Mouse (Mus musculus) CH12.LX (cell line): ENCODE measurements around the gene Srcin1. TPM values are rescaled to one million over a fixed set of nuclear protein-coding genes. Genes with fewer than 3 reads are reported as not detected.

Experiments
- DNase-seq: peaks from one replicate; pipeline ENCODE4 v3.0.0-alpha.2; 2013; ENCODE audit errors: extremely low read depth
- H3K27ac ChIP-seq: 2 replicates; pipeline ENCODE4 v1.5.1; 2012; ENCODE audit warnings: low read depth, mild to moderate bottlenecking, control low read depth, moderate library complexity; ENCODE audit not compliant: insufficient read depth
- H3K27me3 ChIP-seq: replicated peaks from 2 replicates; pipeline ENCODE3; 2012; ENCODE audit warnings: inconsistent platforms
- H3K36me3 ChIP-seq, 2 experiments: replicated peaks in 1 of 2; 2 replicates each; pipeline versions ENCODE3 to v1.6.1; 2012; ENCODE audit warnings: inconsistent platforms in 1 of 2, low read length in 1 of 2, mild to moderate bottlenecking in 1 of 2, mixed read lengths in 1 of 2, moderate library complexity in 1 of 2; ENCODE audit not compliant: control insufficient read depth in 1 of 2, insufficient read depth in 1 of 2
- H3K4me1 ChIP-seq, 2 experiments: 2 replicates each; pipeline ENCODE4 v1.6.1; 2012; ENCODE audit warnings: inconsistent platforms in 1 of 2, moderate library complexity in 1 of 2; ENCODE audit not compliant: insufficient read depth in 2 of 2, control insufficient read depth in 1 of 2
- H3K4me2 ChIP-seq: 2 replicates; pipeline ENCODE4 v1.6.1; 2012; ENCODE audit warnings: low read depth, mild to moderate bottlenecking, control low read depth; ENCODE audit not compliant: poor library complexity, insufficient read depth, severe bottlenecking
- H3K4me3 ChIP-seq, 3 experiments: fragments of 150-350 bp in 1 of 3; sonication (generic) in 1 of 3; replicated peaks in 1 of 3; 2 replicates each; pipeline versions ENCODE3 to v1.5.1; 2011 to 2012; ENCODE audit warnings: low read depth in 2 of 3, low read length in 2 of 3, mild to moderate bottlenecking in 2 of 3, moderate library complexity in 2 of 3, control low read depth in 1 of 3, improper control_type of control experiment in 1 of 3, inconsistent platforms in 1 of 3, mixed read lengths in 1 of 3; ENCODE audit not compliant: poor library complexity in 1 of 3
- H3K79me2 ChIP-seq: replicated peaks from 2 replicates; pipeline ENCODE4 v1.6.1; 2012; ENCODE audit warnings: mild to moderate bottlenecking, moderate library complexity; ENCODE audit not compliant: control insufficient read depth, poor library complexity, insufficient read depth, severe bottlenecking; ENCODE audit errors: extremely low read depth
- H3K9ac ChIP-seq: 2 replicates; pipeline ENCODE4 v1.6.1; 2012; ENCODE audit warnings: low read depth, mild to moderate bottlenecking, control low read depth, moderate library complexity; ENCODE audit not compliant: insufficient read depth
- H3K9me3 ChIP-seq: replicated peaks from 2 replicates; pipeline ENCODE3; 2012; ENCODE audit warnings: low read length, inconsistent platforms, mixed read lengths
- BHLHE40 ChIP-seq: IDR thresholded peaks from 2 replicates; pipeline ENCODE4 v1.6.1; 2011; ENCODE audit warnings: mild to moderate bottlenecking, low read depth, low read length, improper control_type of control experiment
- CHD1 ChIP-seq: IDR thresholded peaks from 2 replicates; pipeline ENCODE4 v1.6.1; 2012; ENCODE audit warnings: low read depth, low read length, improper control_type of control experiment, inconsistent platforms
- CHD2 ChIP-seq: IDR thresholded peaks from 2 replicates; pipeline ENCODE4 v1.6.1; 2011; ENCODE audit warnings: low read length, improper control_type of control experiment
- CTCF ChIP-seq, 2 experiments: IDR thresholded peaks in 1 of 2; conservative IDR thresholded peaks in 1 of 2; 2 replicates each; pipeline ENCODE4 v1.5.1; 2011 to 2012; ENCODE audit warnings: low read depth in 2 of 2, low read length in 2 of 2, improper control_type of control experiment in 1 of 2, inconsistent platforms in 1 of 2, mild to moderate bottlenecking in 1 of 2, moderate library complexity in 1 of 2
- ELF1 ChIP-seq: IDR thresholded peaks from 2 replicates; pipeline ENCODE4 v1.6.1; 2014; ENCODE audit warnings: low read depth, mild to moderate bottlenecking, inconsistent platforms, low read length, improper control_type of control experiment
- ETS1 ChIP-seq: conservative IDR thresholded peaks from 2 replicates; pipeline ENCODE4 v1.6.1; 2012; ENCODE audit warnings: low read depth, mild to moderate bottlenecking, inconsistent platforms, low read length, improper control_type of control experiment, moderate library complexity
- JUN ChIP-seq: IDR thresholded peaks from 2 replicates; pipeline ENCODE4 v1.6.1; 2011; ENCODE audit warnings: low read depth, mild to moderate bottlenecking, low read length, improper control_type of control experiment, moderate library complexity; ENCODE audit not compliant: insufficient read depth
- JUND ChIP-seq: conservative IDR thresholded peaks from 2 replicates; pipeline ENCODE4 v1.6.1; 2011; ENCODE audit warnings: low read depth, low read length, improper control_type of control experiment
- KAT2A ChIP-seq: IDR thresholded peaks from 2 replicates; pipeline ENCODE4 v1.6.1; 2012; ENCODE audit warnings: low read length, improper control_type of control experiment, inconsistent platforms; ENCODE audit not compliant: insufficient replicate concordance
- MAFK ChIP-seq: IDR thresholded peaks from 2 replicates; pipeline ENCODE4 v1.6.1; 2011; ENCODE audit warnings: low read length, improper control_type of control experiment; ENCODE audit not compliant: insufficient replicate concordance
- MEF2A ChIP-seq: IDR thresholded peaks from 2 replicates; pipeline ENCODE4 v1.6.1; 2014; ENCODE audit warnings: low read depth, mild to moderate bottlenecking, inconsistent platforms, low read length, improper control_type of control experiment, borderline replicate concordance
- MXI1 ChIP-seq: IDR thresholded peaks from 2 replicates; pipeline ENCODE4 v1.6.1; 2011; ENCODE audit warnings: mild to moderate bottlenecking, low read depth, low read length, improper control_type of control experiment
- NRF1 ChIP-seq: IDR thresholded peaks from 2 replicates; pipeline ENCODE4 v1.6.1; 2014; ENCODE audit warnings: low read depth, mild to moderate bottlenecking, inconsistent platforms, low read length, improper control_type of control experiment, moderate library complexity
- PAX5 ChIP-seq: IDR thresholded peaks from 2 replicates; pipeline ENCODE4 v1.6.1; 2012; ENCODE audit warnings: low read length, inconsistent platforms, mixed read lengths
- POLR2A ChIP-seq: IDR thresholded peaks from 2 replicates; pipeline ENCODE4 v1.6.1; 2011; ENCODE audit warnings: low read depth, mild to moderate bottlenecking, improper control_type of control experiment, low read length
- RAD21 ChIP-seq: IDR thresholded peaks from 2 replicates; pipeline ENCODE4 v1.6.1; 2011; ENCODE audit warnings: low read depth, mild to moderate bottlenecking, low read length, improper control_type of control experiment, moderate library complexity
- RCOR1 ChIP-seq: conservative IDR thresholded peaks from 2 replicates; pipeline ENCODE4 v1.6.1; 2012; ENCODE audit warnings: low read depth, mild to moderate bottlenecking, inconsistent platforms, low read length, improper control_type of control experiment
- SMC3 ChIP-seq: IDR thresholded peaks from 2 replicates; pipeline ENCODE4 v1.6.1; 2011; ENCODE audit warnings: low read depth, low read length, improper control_type of control experiment
- TBP ChIP-seq: conservative IDR thresholded peaks from 2 replicates; pipeline ENCODE4 v1.6.1; 2011; ENCODE audit warnings: low read depth, low read length, improper control_type of control experiment
- TCF12 ChIP-seq: IDR thresholded peaks from 2 replicates; pipeline ENCODE4 v1.6.1; 2014; ENCODE audit warnings: low read depth, mild to moderate bottlenecking, inconsistent platforms, low read length, improper control_type of control experiment
- UBTF ChIP-seq: IDR thresholded peaks from 2 replicates; pipeline ENCODE4 v1.6.1; 2012; ENCODE audit warnings: low read depth, mild to moderate bottlenecking, inconsistent platforms, low read length, improper control_type of control experiment, moderate library complexity
- USF2 ChIP-seq: conservative IDR thresholded peaks from 2 replicates; pipeline ENCODE4 v1.6.1; 2011; ENCODE audit warnings: low read depth, low read length, improper control_type of control experiment
- ZC3H11A ChIP-seq: IDR thresholded peaks from 2 replicates; pipeline ENCODE4 v1.6.1; 2012; ENCODE audit warnings: low read depth, mild to moderate bottlenecking, inconsistent platforms, low read length, improper control_type of control experiment
- ZMIZ1 ChIP-seq: IDR thresholded peaks from 2 replicates; pipeline ENCODE4 v1.6.1; 2012; ENCODE audit warnings: low read depth, mild to moderate bottlenecking, inconsistent platforms, low read length, improper control_type of control experiment
- ZNF384 ChIP-seq: IDR thresholded peaks from 2 replicates; pipeline ENCODE4 v1.6.1; 2012; ENCODE audit warnings: low read depth, low read length, improper control_type of control experiment, inconsistent platforms
- dilution Hi-C: fragments of 300-500 bp; cut with MboI; formaldehyde crosslinking; loops from 2 replicates; pipeline ENCODE4 v1.14.3; 2020; ENCODE audit warnings: low sequenced_read_pairs; ENCODE audit not compliant: extremely low pct_unique_long_range_greater_than_20kb, extremely low pct_ligation_motif_present
- in situ Hi-C: fragments of 300-500 bp; cut with MboI; formaldehyde crosslinking; loops from 3 replicates; pipeline ENCODE4 v1.14.3; 2019; ENCODE audit warnings: low sequenced_read_pairs, low pct_ligation_motif_present, low pct_unique_long_range_greater_than_20kb, mixed read lengths
- polyA plus RNA-seq: library from polyadenylated mRNA; unstranded; fragments of >175 nt; gene quantifications from 2 replicates; pipeline ENCODE4 v1.2.1, GENCODE M21; 2012; ENCODE audit warnings: low read depth; ENCODE audit not compliant: insufficient read length
- total RNA-seq, 2 experiments: library from RNA; depleted of rRNA; stranded (reverse); fragments of 300-350 nt in 1 of 2; fragments of >200 nt in 1 of 2; gene quantifications; 2 replicates each; pipeline ENCODE4 v1.2.3; 2012 to 2014

Gene Srcin1
- total and polyA plus RNA-seq, 3 experiments = 0.08 to 0.09 TPM; not detected in 1

DNA sequence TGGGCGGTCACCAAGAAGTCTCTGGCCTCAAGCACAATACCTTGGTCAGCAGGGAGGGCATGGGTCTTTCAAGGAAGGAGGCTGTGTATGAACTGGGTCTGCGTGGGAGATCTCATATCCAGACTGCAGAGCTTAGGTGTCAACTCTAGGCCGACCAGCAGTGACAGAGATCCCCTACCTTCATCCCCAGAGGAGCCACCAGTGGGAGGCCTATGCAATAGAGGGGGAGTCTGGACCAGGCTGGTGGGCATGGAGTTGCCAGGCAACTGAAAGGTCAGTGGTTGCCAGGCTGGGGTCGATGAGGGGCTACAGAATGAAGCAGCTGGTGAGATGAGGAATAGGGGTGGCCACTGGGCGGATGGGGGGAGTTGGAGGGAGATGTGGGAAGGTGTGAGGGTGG is 36.4 kb downstream of the Srcin1 start:
- Histone ChIP-seq H3K4me2 (no peak overlapping the region), H3K9me3 (peaks cover 12% of the 10 kb centered on the region), H3K9ac (no peak overlapping the region), H3K27ac (no peak overlapping the region), H3K4me1 (peaks cover 5 to 9% of the 10 kb centered on the region in 2 experiments), H3K4me3 (no peak overlapping the region), H3K27me3 (peaks cover 90% of the 10 kb centered on the region), H3K79me2 (no peaks in the 10 kb centered on the region), H3K36me3 (no peaks in the 10 kb centered on the region)
- dilution Hi-C loops = no loop called here
- TF ChIP-seq CTCF (conservative IDR thresholded peaks at IDR 0.05 in 1 of 2, IDR thresholded peaks at IDR 0.05 in 1 of 2; ENCODE audit: low read depth in 2 of 2, low read length in 2 of 2) = no peak
- no peak for TF ChIP-seq CHD2
- no peak for TF ChIP-seq JUN
- TF ChIP-seq CHD1 = no peak
- no peak for TF ChIP-seq MAFK
- no peak for TF ChIP-seq RAD21
- no peak for TF ChIP-seq JUND
- no peak for TF ChIP-seq BHLHE40
- TF ChIP-seq KAT2A = no peak
- TF ChIP-seq ETS1 = no peak
- TF ChIP-seq POLR2A = no peak
- TF ChIP-seq TCF12 = no peak
- TF ChIP-seq SMC3 = no peak
- TF ChIP-seq ZNF384 = no peak
- in situ Hi-C loops = no loop called here
- no peak for DNase-seq

DNA sequence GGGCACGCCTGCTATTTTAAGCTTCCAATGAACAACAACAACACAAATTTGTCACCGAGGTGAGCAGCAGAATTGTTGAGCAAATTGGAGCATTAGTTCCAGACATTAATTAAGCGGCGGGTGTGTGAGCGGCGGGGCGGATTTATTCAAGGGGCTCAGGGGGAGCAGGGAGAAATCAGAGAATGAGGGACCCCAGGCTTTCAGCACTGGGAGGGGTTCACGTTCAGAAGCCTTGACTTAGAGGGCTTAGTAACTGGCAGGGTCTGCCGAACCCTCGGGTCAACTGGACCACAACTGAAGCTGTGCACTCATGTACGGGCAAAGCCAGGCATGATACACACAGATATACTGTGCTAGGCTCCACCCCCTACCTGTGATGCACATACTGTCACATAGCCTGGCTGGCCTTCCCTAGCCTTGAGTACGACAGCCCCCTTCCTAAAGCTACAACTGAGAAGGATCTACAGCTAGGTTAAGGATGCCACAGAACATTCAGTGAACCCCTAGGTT is 38.4 kb downstream of the Srcin1 start:
- Histone ChIP-seq H3K9me3 (peaks cover 18% of the 10 kb centered on the region), H3K4me3 (no peak overlapping the region), H3K9ac (no peak overlapping the region), H3K27me3 (peaks cover 79% of the 10 kb centered on the region), H3K36me3 (no peaks in the 10 kb centered on the region), H3K4me2 (no peak overlapping the region), H3K4me1 (peaks cover 11 to 21% of the 10 kb centered on the region in 2 experiments), H3K27ac (no peak overlapping the region), H3K79me2 (no peaks in the 10 kb centered on the region)
- no peak for DNase-seq
- dilution Hi-C loops = no loop called here
- in situ Hi-C loops = no loop called here
- TF ChIP-seq MXI1 (no peak), ZC3H11A (no peak), SMC3 (no peak), RCOR1 (no peak), BHLHE40 (no peak), ELF1 (no peak), USF2 (no peak), KAT2A (no peak), MEF2A (no peak), PAX5 (no peak), CHD2 (no peak), UBTF (no peak), CTCF (conservative IDR thresholded peaks at IDR 0.05 in 1 of 2, IDR thresholded peaks at IDR 0.05 in 1 of 2; ENCODE audit: low read depth in 2 of 2, low read length in 2 of 2) (no peak), NRF1 (no peak), POLR2A (no peak), RAD21 (no peak), ZMIZ1 (no peak), TBP (no peak)
- TF ChIP-seq, all 38 proteins: peak for 0
